Mouse (Mus musculus) 3134 (cell line): ENCODE results near the gene Smc3.

Experiments used
- DNase-seq: peaks from one replicate; pipeline ENCODE4 v3.0.0-alpha.2; 2011; ENCODE audit warnings: low spot score; ENCODE audit not compliant: insufficient read length; ENCODE audit errors: extremely low read depth

The Smc3 gene

GRCm38 (mm10) chr19:53599757-53600539, at the start of gene Smc3:
Smc3 (plus strand) TSS chr19:53600398.
- DNase-seq, result peak; percentile 99

GRCm38 (mm10) chr19:53550972-53551371, 49.2 kb upstream of the Smc3 start:
- DNase-seq, result no peak

- peak; percentile 41 for DNase-seq
Measured at GRCm38 (mm10) chr19:53552216-53552786, 47.9 kb upstream of the Smc3 start.

GRCm38 (mm10) chr19:53552795-53553194, 47.4 kb upstream of the Smc3 start:
- no peak for DNase-seq

- no peak for DNase-seq
Measured at GRCm38 (mm10) chr19:53554402-53554801, 45.8 kb upstream of the Smc3 start.

GRCm38 (mm10) chr19:53554981-53555616, 45.1 kb upstream of the Smc3 start:
- DNase-seq, result peak; percentile 70

- no peak for DNase-seq
Measured at GRCm38 (mm10) chr19:53556841-53557240, 43.4 kb upstream of the Smc3 start.

- no peak for DNase-seq
Measured at GRCm38 (mm10) chr19:53557267-53557936, 42.8 kb upstream of the Smc3 start.

- no peak for DNase-seq
Measured at GRCm38 (mm10) chr19:53560436-53560835, 39.8 kb upstream of the Smc3 start.

GRCm38 (mm10) chr19:53564174-53564573, 36.0 kb upstream of the Smc3 start:
- DNase-seq, result no peak

GRCm38 (mm10) chr19:53565565-53566277, 34.5 kb upstream of the Smc3 start:
- DNase-seq, result peak; percentile 61

- DNase-seq, result no peak
Measured at GRCm38 (mm10) chr19:53567864-53568263, 32.3 kb upstream of the Smc3 start.

GRCm38 (mm10) chr19:53568553-53568952, 31.6 kb upstream of the Smc3 start:
- DNase-seq, result no peak

- DNase-seq, result no peak
Measured at GRCm38 (mm10) chr19:53571056-53571455, 29.1 kb upstream of the Smc3 start.

- no peak for DNase-seq
Measured at GRCm38 (mm10) chr19:53571501-53572428, 28.4 kb upstream of the Smc3 start.

GRCm38 (mm10) chr19:53572607-53573006, 27.6 kb upstream of the Smc3 start:
- DNase-seq, result no peak

GRCm38 (mm10) chr19:53573151-53573550, 27.0 kb upstream of the Smc3 start:
- DNase-seq, result no peak

- no peak for DNase-seq
Measured at GRCm38 (mm10) chr19:53574131-53574530, 26.1 kb upstream of the Smc3 start.

- DNase-seq, result no peak
Measured at GRCm38 (mm10) chr19:53574546-53574945, 25.7 kb upstream of the Smc3 start.
